Comparison of ENCODE assay signal across 9 mouse cellular contexts in the genomic region with DNA sequence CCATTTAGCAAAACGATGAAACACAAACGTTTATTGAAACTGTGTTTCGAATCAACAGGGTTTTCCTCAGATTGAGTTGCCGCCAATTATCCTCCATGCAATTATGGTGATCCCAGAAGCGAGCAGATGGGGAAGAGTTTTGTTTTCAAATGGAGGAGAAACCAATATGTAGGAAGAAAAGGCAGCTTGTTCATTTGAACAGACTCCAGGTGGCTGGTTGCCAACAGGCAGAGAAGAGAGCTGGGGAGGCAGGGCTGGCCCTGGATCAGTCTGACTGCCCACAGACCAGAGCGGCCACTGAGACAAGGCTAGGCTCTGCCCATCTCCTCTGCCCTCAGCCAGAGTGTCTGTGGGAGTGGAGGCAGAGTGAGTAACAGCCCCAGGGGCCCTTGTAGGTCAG.
DNase-seq lines count a peak whose midpoint lies in the region; ATAC-seq and TF ChIP-seq lines count a peak whose summit lies in the region.
"Had no signal": no experiment of that assay in that cellular context is flagged by ENCODE, and none has a peak within 500 bp of the region (broad histone marks: within the 10 kb centered on the region; RNA-seq: fewer than 3 reads in every experiment).

No protein-coding gene starts in this region.

- no peak for ATAC-seq in inflammation-experienced regulatory T-cells, adult 6 months

- no peak overlapping the region for H3K4me3 ChIP-seq in lung, adult 2 months (replicated peaks; ENCODE audit: extremely low read depth, low read depth, low read length)
- H3K4me3 ChIP-seq: heart, embryonic 15.5 days had no signal

- no peaks in the 10 kb centered on the region for H3K4me1 ChIP-seq in lung, adult 2 months (ENCODE audit: control insufficient read depth, insufficient read depth, low read length)
- H3K4me1 ChIP-seq: heart, embryonic 15.5 days had no signal

- DNase-seq in adrenal gland, postnatal 10 days = peak; percentile 22
- DNase-seq in adrenal gland, postnatal 36 days = no peak
- DNase-seq in cerebellum, adult 11 months = peak; percentile 38
- peak; percentile 10 for DNase-seq in gastrocnemius, postnatal 25 days
- DNase-seq in left cerebral cortex, adult 9 months (ENCODE audit: low spot score in 2 of 2) = peak; percentile 26 to 67
- DNase-seq in testis, postnatal 10 days (ENCODE audit: low spot score) = peak; percentile 79
- no peak for DNase-seq in lung, adult 2 months

- WGBS in lung, adult 2 months = 64% methylated on average over 6 of the region's 6 CpGs

- no peak for TF ChIP-seq CTCF in lung, adult 2 months (IDR thresholded peaks at IDR 0.05; ENCODE audit: insufficient read depth, low read length)

- no peak for TF ChIP-seq POLR2A in lung, adult 2 months (IDR thresholded peaks at IDR 0.05; ENCODE audit: borderline replicate concordance, extremely low read depth, low read depth, low read length)

Comparison
In these comparisons a context has a peak if more than half of its experiments do, and no peak if none do; other contexts are left out.
1. DNase-seq: peak in adrenal gland, postnatal 10 days (single experiment), cerebellum, adult 11 months (single experiment), gastrocnemius, postnatal 25 days (single experiment), left cerebral cortex, adult 9 months (2 of 2) and testis, postnatal 10 days (single experiment); none in adrenal gland, postnatal 36 days (0 of 2) and lung, adult 2 months (single experiment).